Mouse (Mus musculus) olfactory bulb, adult 2 months (tissue): ENCODE results near the gene Samd9l.

Source experiments
- CTCF ChIP-seq: fragments of 200-500 bp; IDR thresholded peaks from 2 replicates; pipeline ENCODE4 v1.5.1; 2012; ENCODE audit warnings: low read depth, mild to moderate bottlenecking, low read length, moderate library complexity; ENCODE audit not compliant: insufficient read depth
- POLR2A ChIP-seq: fragments of 200-500 bp; IDR thresholded peaks from 2 replicates; pipeline ENCODE4 v1.6.1; 2012; ENCODE audit warnings: mild to moderate bottlenecking, low read depth, low read length, moderate library complexity; ENCODE audit not compliant: insufficient read depth

GRCm38 (mm10) chr6:3447404-3447803 is 48.0 kb upstream of the Samd9l start:
- TF ChIP-seq CTCF = no peak
- no peak for TF ChIP-seq POLR2A
